Mouse (Mus musculus): ENCODE data around the gene Cul1. TPM values are rescaled to one million over a fixed set of nuclear protein-coding genes. Genes with fewer than 3 reads are reported as not detected.
A peak's percentile ranks its signal among the peaks of the same experiment; 100 is the strongest.

Cul1 gene
- polyA plus RNA-seq, 1 experiment = 112 TPM

DNA sequence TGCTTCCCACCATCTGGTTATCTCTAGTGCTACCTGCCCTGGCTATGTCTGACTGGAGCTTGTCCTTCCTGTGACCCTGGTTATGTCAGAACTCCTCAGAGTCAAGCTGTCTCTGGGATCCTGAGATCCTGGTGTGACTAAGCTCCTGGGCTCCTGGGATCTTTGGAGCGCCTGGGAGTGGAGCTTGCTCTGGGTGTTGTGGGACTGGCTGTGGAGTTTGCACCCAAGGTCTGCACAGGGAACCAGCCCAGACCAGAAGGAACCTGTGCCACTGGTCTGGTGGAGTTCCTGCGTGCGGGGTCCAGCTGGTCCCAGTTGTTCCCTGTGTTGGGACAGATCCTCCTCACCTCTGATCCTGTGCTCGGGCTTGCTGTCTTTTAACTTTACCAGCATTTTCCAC lies 41.4 kb downstream of the Cul1 start:
- Histone ChIP-seq H3K27ac (ENCODE audit: insufficient read depth, low read length) (no peak overlapping the region), H3K27me3 (ENCODE audit: control insufficient read depth, insufficient read depth, low read length) (no peaks in the 10 kb centered on the region), H3K4me1 (ENCODE audit: control insufficient read depth, insufficient read depth, low read length) (peaks cover 2% of the 10 kb centered on the region; the same call in 1 of the 2 replicates), H3K4me3 (replicated peaks; ENCODE audit: insufficient read depth, low read depth, low read length) (no peak overlapping the region)
- 88% methylated on average over 4 of the region's 4 CpGs for WGBS
- no peak for DNase-seq
- TF ChIP-seq POLR2A (IDR thresholded peaks at IDR 0.05; ENCODE audit: borderline replicate concordance, insufficient read depth, low read length) (no peak), CTCF (IDR thresholded peaks at IDR 0.05; ENCODE audit: borderline replicate concordance, insufficient read depth, low read depth, low read length) (no peak)

DNA sequence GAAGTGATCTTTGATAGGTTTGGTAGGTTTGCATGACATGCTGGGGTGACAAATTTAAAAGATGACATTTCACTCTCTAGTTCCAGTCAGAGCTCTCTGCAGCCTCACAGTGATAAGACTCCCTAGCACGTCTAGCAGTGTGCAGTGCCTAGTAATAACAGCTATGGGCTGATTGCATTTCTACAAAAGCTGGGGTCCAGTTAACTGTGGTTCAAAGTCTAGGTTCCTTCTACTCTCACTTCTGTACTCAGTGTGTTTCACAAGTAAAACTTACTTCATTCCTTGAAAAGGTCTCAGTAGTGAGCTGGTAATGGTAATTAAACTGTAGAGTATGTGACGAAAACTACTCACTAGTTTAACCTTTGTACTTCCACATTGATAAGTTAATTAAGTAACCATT lies 66.8 kb downstream of the Cul1 start:
- Histone ChIP-seq H3K4me1 (ENCODE audit: control insufficient read depth, insufficient read depth, low read length) (no peaks in the 10 kb centered on the region), H3K27ac (ENCODE audit: insufficient read depth, low read length) (no peak overlapping the region)
- 90% methylated on average over 2 of the region's 2 CpGs for WGBS

DNA sequence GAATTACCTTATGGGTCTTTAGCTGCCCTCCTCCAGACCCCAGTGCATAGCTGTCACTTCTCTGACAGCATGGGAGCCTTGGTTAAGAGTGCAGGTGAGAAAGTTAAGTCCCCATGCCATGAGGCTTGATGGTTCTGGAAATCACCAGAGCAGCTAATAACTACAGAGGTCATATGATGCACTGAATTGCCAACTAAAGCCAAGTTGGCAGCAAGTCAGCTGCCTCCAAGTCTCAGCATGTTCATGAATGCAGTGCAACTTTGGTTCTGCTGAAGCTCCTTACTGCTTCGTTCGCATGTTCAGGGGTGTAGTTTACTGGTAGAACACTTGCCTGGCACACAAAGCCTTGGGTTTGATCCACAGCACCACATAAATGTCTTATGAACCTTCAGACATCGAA lies 69.2 kb downstream of the Cul1 start:
- 76% methylated on average over 3 of the region's 3 CpGs for WGBS
- DNase-seq = peak in 1 of 2 experiments; percentile 10
- Histone ChIP-seq H3K27me3 (ENCODE audit: control insufficient read depth, insufficient read depth, low read length) (no peaks in the 10 kb centered on the region), H3K4me3 (replicated peaks; ENCODE audit: insufficient read depth, low read depth, low read length) (no peak overlapping the region), H3K4me1 (ENCODE audit: control insufficient read depth, insufficient read depth, low read length) (no peaks in the 10 kb centered on the region), H3K27ac (ENCODE audit: insufficient read depth, low read length) (no peak overlapping the region)
- TF ChIP-seq CTCF (IDR thresholded peaks at IDR 0.05; ENCODE audit: borderline replicate concordance, insufficient read depth, low read depth, low read length) = no peak
- no peak for TF ChIP-seq POLR2A (IDR thresholded peaks at IDR 0.05; ENCODE audit: borderline replicate concordance, insufficient read depth, low read length)

More for the DNA sequence above, 66.8 kb downstream of the Cul1 start:
- Histone ChIP-seq H3K4me3 (replicated peaks; ENCODE audit: insufficient read depth, low read depth, low read length) (no peak overlapping the region), H3K27me3 (ENCODE audit: control insufficient read depth, insufficient read depth, low read length) (no peaks in the 10 kb centered on the region)
- DNase-seq = no peak
- TF ChIP-seq CTCF (IDR thresholded peaks at IDR 0.05; ENCODE audit: borderline replicate concordance, insufficient read depth, low read depth, low read length) (no peak), POLR2A (IDR thresholded peaks at IDR 0.05; ENCODE audit: borderline replicate concordance, insufficient read depth, low read length) (no peak)

DNA sequence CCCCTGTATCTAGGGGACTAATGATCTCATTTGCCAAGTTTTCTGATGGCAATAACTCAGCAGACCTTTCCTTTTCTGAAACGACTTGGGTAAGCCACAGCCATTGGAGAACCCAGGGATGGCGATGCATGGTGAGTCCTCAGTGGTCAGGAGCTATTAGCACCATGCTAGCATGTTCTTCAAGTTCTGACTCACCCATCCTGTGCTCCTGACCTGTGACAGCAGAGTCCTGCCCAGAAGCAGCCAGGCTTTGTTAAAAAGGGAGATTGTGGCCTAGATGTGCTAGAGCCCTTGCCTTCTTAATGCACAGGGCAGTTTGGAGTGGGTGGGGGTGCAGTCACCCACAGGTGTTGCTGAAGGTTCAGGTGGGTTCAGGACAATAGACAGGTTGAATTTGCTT lies 71.8 kb downstream of the Cul1 start:
- Histone ChIP-seq H3K4me1 (ENCODE audit: control insufficient read depth, insufficient read depth, low read length) (no peaks in the 10 kb centered on the region), H3K27ac (ENCODE audit: insufficient read depth, low read length) (no peak overlapping the region), H3K4me3 (replicated peaks; ENCODE audit: insufficient read depth, low read depth, low read length) (no peak overlapping the region), H3K27me3 (ENCODE audit: control insufficient read depth, insufficient read depth, low read length) (no peaks in the 10 kb centered on the region)
- 74% methylated on average over 2 of the region's 2 CpGs for WGBS
- TF ChIP-seq CTCF (IDR thresholded peaks at IDR 0.05; ENCODE audit: borderline replicate concordance, insufficient read depth, low read depth, low read length) = no peak
- no peak for TF ChIP-seq POLR2A (IDR thresholded peaks at IDR 0.05; ENCODE audit: borderline replicate concordance, insufficient read depth, low read length)
- DNase-seq = no peak

DNA sequence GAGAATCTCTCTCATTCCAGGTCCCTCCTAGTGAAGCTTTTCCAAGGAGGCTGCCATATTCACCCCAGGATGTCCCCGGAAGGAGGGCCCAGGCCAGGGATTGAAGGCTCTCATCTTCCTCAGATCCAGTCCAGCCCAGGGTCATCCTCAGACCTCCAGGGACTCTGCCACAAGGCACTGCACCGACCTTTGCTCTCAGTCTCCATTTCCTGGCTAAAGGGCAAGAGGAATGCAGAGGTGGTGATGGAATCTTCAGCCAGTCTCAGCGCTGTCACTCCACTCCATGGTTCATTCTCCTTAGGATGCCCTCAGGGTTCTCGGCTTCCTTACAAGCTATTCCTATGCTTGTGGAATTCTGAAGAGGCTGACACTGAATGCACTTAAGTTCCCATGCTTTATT lies 73.2 kb downstream of the Cul1 start:
- no peaks in the 10 kb centered on the region for H3K4me1 ChIP-seq (ENCODE audit: control insufficient read depth, insufficient read depth, low read length)
- TF ChIP-seq POLR2A (IDR thresholded peaks at IDR 0.05; ENCODE audit: borderline replicate concordance, insufficient read depth, low read length) = no peak
- no peak for TF ChIP-seq CTCF (IDR thresholded peaks at IDR 0.05; ENCODE audit: borderline replicate concordance, insufficient read depth, low read depth, low read length)
- no peaks in the 10 kb centered on the region for H3K27me3 ChIP-seq (ENCODE audit: control insufficient read depth, insufficient read depth, low read length)
- DNase-seq = no peak
- no peak overlapping the region for H3K27ac ChIP-seq (ENCODE audit: insufficient read depth, low read length)
- H3K4me3 ChIP-seq (replicated peaks; ENCODE audit: insufficient read depth, low read depth, low read length) = no peak overlapping the region
- 82% methylated on average over 4 of the region's 4 CpGs for WGBS

DNA sequence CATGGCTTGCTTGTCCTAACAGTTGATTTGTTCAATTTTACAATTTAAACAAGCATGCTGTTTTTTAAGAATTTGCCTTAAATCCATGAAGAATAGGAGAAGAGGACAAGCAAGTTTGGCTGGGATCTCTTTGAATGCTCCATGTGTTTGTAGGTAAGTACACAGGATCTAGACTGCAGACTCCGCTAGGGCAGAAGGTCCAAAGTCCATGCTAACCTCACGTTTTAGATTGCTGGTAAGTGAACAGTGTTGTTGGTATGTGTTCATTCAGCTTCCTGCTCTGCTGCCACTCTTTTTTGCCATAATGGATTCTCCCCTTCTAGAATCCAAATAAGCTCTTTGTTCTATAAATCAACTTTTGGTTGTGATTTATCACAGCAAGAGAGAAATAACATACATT lies 73.9 kb downstream of the Cul1 start:
- WGBS = 76% methylated on average over 2 of the region's 2 CpGs
- Histone ChIP-seq H3K27ac (ENCODE audit: insufficient read depth, low read length) (no peak overlapping the region), H3K4me3 (replicated peaks; ENCODE audit: insufficient read depth, low read depth, low read length) (no peak overlapping the region), H3K4me1 (ENCODE audit: control insufficient read depth, insufficient read depth, low read length) (no peaks in the 10 kb centered on the region), H3K27me3 (ENCODE audit: control insufficient read depth, insufficient read depth, low read length) (no peaks in the 10 kb centered on the region)
- DNase-seq = no peak
- TF ChIP-seq POLR2A (IDR thresholded peaks at IDR 0.05; ENCODE audit: borderline replicate concordance, insufficient read depth, low read length) = no peak
- TF ChIP-seq CTCF (IDR thresholded peaks at IDR 0.05; ENCODE audit: borderline replicate concordance, insufficient read depth, low read depth, low read length) = no peak

DNA sequence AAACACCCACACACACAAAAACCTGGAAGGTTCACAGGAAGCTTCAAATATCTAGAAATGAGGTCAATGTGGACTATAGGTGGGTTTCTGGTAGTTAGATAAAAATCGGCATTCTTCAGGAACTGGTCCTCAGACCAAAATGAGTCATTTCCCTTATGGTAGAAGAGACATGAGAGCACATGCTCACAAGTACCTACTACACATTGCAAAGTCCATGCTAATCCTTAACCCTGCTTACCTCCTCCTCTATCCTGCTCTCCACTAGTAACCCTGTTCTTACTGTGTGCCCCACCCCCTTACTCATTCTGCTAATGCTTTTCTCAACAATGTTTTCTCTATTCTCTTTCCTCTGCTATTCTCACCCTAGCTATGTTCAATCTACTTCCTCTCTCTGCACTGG lies 74.5 kb downstream of the Cul1 start:
- no peak for TF ChIP-seq CTCF (IDR thresholded peaks at IDR 0.05; ENCODE audit: borderline replicate concordance, insufficient read depth, low read depth, low read length)
- TF ChIP-seq POLR2A (IDR thresholded peaks at IDR 0.05; ENCODE audit: borderline replicate concordance, insufficient read depth, low read length) = no peak

DNA sequence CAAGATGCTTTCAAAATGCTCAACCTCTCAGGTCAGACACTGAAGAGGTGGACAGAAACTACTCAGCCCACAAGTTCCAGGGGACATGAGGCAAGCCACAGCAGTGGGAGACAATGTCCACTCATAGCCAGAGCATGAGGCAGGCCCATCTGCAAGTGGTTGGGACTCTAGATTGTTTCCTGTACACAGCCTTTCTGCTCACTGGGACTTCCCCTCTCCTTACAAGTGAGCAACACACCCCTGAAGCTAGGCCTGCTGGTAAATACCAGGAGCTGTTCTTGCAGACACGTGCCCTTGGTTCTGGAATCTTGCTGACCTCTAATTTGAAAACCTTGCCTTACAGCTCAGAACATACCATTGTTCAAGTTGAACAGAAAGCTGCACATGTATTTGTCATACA lies 79.3 kb downstream of the Cul1 start:
- 73% methylated on average over 1 of the region's 1 CpGs for WGBS

More for the DNA sequence above, 74.5 kb downstream of the Cul1 start:
- WGBS = 70% methylated on average over 1 of the region's 1 CpGs
- Histone ChIP-seq H3K27me3 (ENCODE audit: control insufficient read depth, insufficient read depth, low read length) (no peaks in the 10 kb centered on the region), H3K4me3 (replicated peaks; ENCODE audit: insufficient read depth, low read depth, low read length) (no peak overlapping the region), H3K27ac (ENCODE audit: insufficient read depth, low read length) (no peak overlapping the region), H3K4me1 (ENCODE audit: control insufficient read depth, insufficient read depth, low read length) (no peaks in the 10 kb centered on the region)
- no peak for DNase-seq

More for the DNA sequence above, 79.3 kb downstream of the Cul1 start:
- no peak overlapping the region for H3K27ac ChIP-seq (ENCODE audit: insufficient read depth, low read length)
- no peak for TF ChIP-seq POLR2A (IDR thresholded peaks at IDR 0.05; ENCODE audit: borderline replicate concordance, insufficient read depth, low read length)
- TF ChIP-seq CTCF (IDR thresholded peaks at IDR 0.05; ENCODE audit: borderline replicate concordance, insufficient read depth, low read depth, low read length) = no peak
- H3K4me3 ChIP-seq (replicated peaks; ENCODE audit: insufficient read depth, low read depth, low read length) = no peak overlapping the region
- H3K4me1 ChIP-seq (ENCODE audit: control insufficient read depth, insufficient read depth, low read length) = no peaks in the 10 kb centered on the region
- no peak for DNase-seq
- H3K27me3 ChIP-seq (ENCODE audit: control insufficient read depth, insufficient read depth, low read length) = no peaks in the 10 kb centered on the region
